Mouse (Mus musculus): ENCODE measurements at regions not wholly inside any gene's neighbourhood (a gene's known extent, or its start where the extent isn't known, plus 50 kb on each side); places are given as distances from the start of the nearest gene placed in this dataset.

DNA sequence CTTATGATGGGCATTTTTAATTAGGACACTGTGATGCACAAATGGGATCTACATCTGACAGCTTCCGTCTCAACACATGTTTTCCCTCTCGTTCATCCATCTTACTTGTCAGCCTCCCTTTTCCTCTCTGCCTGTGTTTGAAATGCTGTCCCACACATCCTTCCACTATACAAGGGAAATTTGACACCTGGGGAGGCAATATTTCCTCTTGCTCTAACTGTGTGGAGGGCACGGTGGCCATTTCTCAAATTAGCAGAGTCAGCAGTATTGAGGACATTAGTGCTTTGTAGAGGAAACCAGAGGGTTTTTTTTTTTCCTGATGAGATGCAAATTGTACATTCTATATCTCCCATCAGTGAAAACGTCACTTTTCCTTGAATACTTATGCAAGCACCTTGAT is 712.2 kb downstream of the Slc4a3 start:
- TF ChIP-seq EP300 (IDR thresholded peaks at IDR 0.05; ENCODE audit: low read depth): no peak
- no peak for TF ChIP-seq CTCF (IDR thresholded peaks at IDR 0.05; ENCODE audit: low read depth)

DNA sequence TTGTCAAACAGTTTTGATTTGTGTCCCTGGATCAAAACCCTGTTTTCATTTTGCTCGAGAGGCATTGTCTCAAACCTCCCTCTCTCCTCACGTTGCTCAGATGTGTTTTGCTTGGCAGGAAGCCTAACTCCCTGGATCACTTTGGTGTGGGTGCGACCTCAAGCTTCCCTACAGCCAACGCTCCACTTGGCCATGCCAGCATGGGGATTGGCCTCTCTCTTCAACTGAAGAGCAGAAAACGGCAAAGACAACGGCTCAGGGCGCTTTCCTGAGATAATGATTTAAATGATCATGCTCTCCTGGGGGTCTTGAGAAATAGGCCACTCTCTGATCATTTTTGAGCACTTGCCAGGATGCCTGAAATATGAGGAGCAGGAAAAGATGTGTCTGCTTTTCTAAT is 730.1 kb downstream of the Slc4a3 start:
- no peak for TF ChIP-seq EP300 (IDR thresholded peaks at IDR 0.05; ENCODE audit: low read depth)
- no peak for TF ChIP-seq CTCF (IDR thresholded peaks at IDR 0.05; ENCODE audit: low read depth)
- no peak for ATAC-seq (ENCODE audit: insufficient read depth, low read depth)
- no peaks in the 10 kb centered on the region for H3K9me3 ChIP-seq (replicated peaks; ENCODE audit: control insufficient read depth, low read length)
- peak overlapping the region; percentile 39; the same call in 1 of the 2 replicates for H3K4me2 ChIP-seq (ENCODE audit: low read depth, low read length)
- 10% methylated on average over 7 of the region's 7 CpGs for WGBS
- no peaks in the 10 kb centered on the region for H3K36me3 ChIP-seq (replicated peaks; ENCODE audit: control insufficient read depth, insufficient read depth, low read length)
- no peak overlapping the region for H3K9ac ChIP-seq (replicated peaks; ENCODE audit: low read depth, low read length)
- DNase-seq (ENCODE audit: low spot score): peak; percentile 27
- H3K4me3 ChIP-seq (ENCODE audit: low read depth, low read length): no peak overlapping the region
- no peak overlapping the region for H3K27ac ChIP-seq (ENCODE audit: low read depth)
- H3K27me3 ChIP-seq (ENCODE audit: control insufficient read depth, insufficient read depth, low read length): no peaks in the 10 kb centered on the region
- H3K4me1 ChIP-seq (ENCODE audit: control insufficient read depth, insufficient read depth): no peaks in the 10 kb centered on the region

More for the DNA sequence above, 712.2 kb downstream of the Slc4a3 start:
- Histone ChIP-seq H3K9me3 (replicated peaks; ENCODE audit: control insufficient read depth, low read length) (no peaks in the 10 kb centered on the region), H3K9ac (replicated peaks; ENCODE audit: low read depth, low read length) (no peak overlapping the region), H3K27me3 (ENCODE audit: control insufficient read depth, insufficient read depth, low read length) (no peaks in the 10 kb centered on the region), H3K4me1 (ENCODE audit: control insufficient read depth, insufficient read depth) (no peaks in the 10 kb centered on the region), H3K4me2 (ENCODE audit: low read depth, low read length) (no peak overlapping the region), H3K4me3 (ENCODE audit: low read depth, low read length) (no peak overlapping the region), H3K36me3 (replicated peaks; ENCODE audit: control insufficient read depth, insufficient read depth, low read length) (no peaks in the 10 kb centered on the region), H3K27ac (ENCODE audit: low read depth) (no peak overlapping the region)
- DNase-seq (ENCODE audit: low spot score) (no peak), ATAC-seq (ENCODE audit: insufficient read depth, low read depth) (no peak)
- 63% methylated on average over 4 of the region's 4 CpGs for WGBS

- Histone ChIP-seq H3K4me1 (ENCODE audit: control insufficient read depth, insufficient read depth) (no peaks in the 10 kb centered on the region), H3K27ac (ENCODE audit: low read depth) (no peak overlapping the region), H3K27me3 (ENCODE audit: control insufficient read depth, insufficient read depth, low read length) (no peaks in the 10 kb centered on the region), H3K4me3 (ENCODE audit: low read depth, low read length) (no peak overlapping the region), H3K9me3 (replicated peaks; ENCODE audit: control insufficient read depth, low read length) (no peaks in the 10 kb centered on the region), H3K4me2 (ENCODE audit: low read depth, low read length) (no peak overlapping the region), H3K9ac (replicated peaks; ENCODE audit: low read depth, low read length) (no peak overlapping the region), H3K36me3 (replicated peaks; ENCODE audit: control insufficient read depth, insufficient read depth, low read length) (no peaks in the 10 kb centered on the region)
- DNase-seq (ENCODE audit: low spot score) (no peak), ATAC-seq (ENCODE audit: insufficient read depth, low read depth) (no peak)
- TF ChIP-seq CTCF (IDR thresholded peaks at IDR 0.05; ENCODE audit: low read depth) (no peak), EP300 (IDR thresholded peaks at IDR 0.05; ENCODE audit: low read depth) (no peak)
- 34% methylated on average over 3 of the region's 3 CpGs for WGBS
These were observed 730.6 kb downstream of the Slc4a3 start for GRCm38 (mm10) chr1:76276624-76277023.

- Histone ChIP-seq H3K9me3 (replicated peaks; ENCODE audit: control insufficient read depth, low read length) (no peaks in the 10 kb centered on the region), H3K27ac (ENCODE audit: low read depth) (no peak overlapping the region), H3K4me2 (ENCODE audit: low read depth, low read length) (no peak overlapping the region), H3K4me3 (ENCODE audit: low read depth, low read length) (no peak overlapping the region), H3K9ac (replicated peaks; ENCODE audit: low read depth, low read length) (no peak overlapping the region), H3K27me3 (ENCODE audit: control insufficient read depth, insufficient read depth, low read length) (no peaks in the 10 kb centered on the region), H3K36me3 (replicated peaks; ENCODE audit: control insufficient read depth, insufficient read depth, low read length) (no peaks in the 10 kb centered on the region), H3K4me1 (ENCODE audit: control insufficient read depth, insufficient read depth) (0 out of 2 replicates have a peak, but pooled peaks cover 6% of the 10 kb centered on the region)
- 13% methylated on average over 3 of the region's 3 CpGs for WGBS
- no peak for ATAC-seq (ENCODE audit: insufficient read depth, low read depth)
- TF ChIP-seq EP300 (IDR thresholded peaks at IDR 0.05; ENCODE audit: low read depth): no peak
- TF ChIP-seq CTCF (IDR thresholded peaks at IDR 0.05; ENCODE audit: low read depth): no peak
- DNase-seq (ENCODE audit: low spot score): peak; percentile 33
These were observed 737.3 kb downstream of the Slc4a3 start for GRCm38 (mm10) chr1:76283322-76283721.

- Histone ChIP-seq H3K27me3 (ENCODE audit: control insufficient read depth, insufficient read depth, low read length) (no peaks in the 10 kb centered on the region), H3K36me3 (replicated peaks; ENCODE audit: control insufficient read depth, insufficient read depth, low read length) (no peaks in the 10 kb centered on the region), H3K9me3 (replicated peaks; ENCODE audit: control insufficient read depth, low read length) (no peaks in the 10 kb centered on the region), H3K9ac (replicated peaks; ENCODE audit: low read depth, low read length) (no peak overlapping the region), H3K4me1 (ENCODE audit: control insufficient read depth, insufficient read depth) (no peaks in the 10 kb centered on the region), H3K4me2 (ENCODE audit: low read depth, low read length) (no peak overlapping the region), H3K4me3 (ENCODE audit: low read depth, low read length) (no peak overlapping the region), H3K27ac (ENCODE audit: low read depth) (no peak overlapping the region)
- no peak for DNase-seq (ENCODE audit: low spot score)
- no peak for ATAC-seq (ENCODE audit: insufficient read depth, low read depth)
- WGBS: 66% methylated on average over 4 of the region's 4 CpGs
- TF ChIP-seq EP300 (IDR thresholded peaks at IDR 0.05; ENCODE audit: low read depth) (no peak), CTCF (IDR thresholded peaks at IDR 0.05; ENCODE audit: low read depth) (no peak)
These were observed 777.0 kb downstream of the Slc4a3 start for GRCm38 (mm10) chr1:76322943-76323559.

DNA sequence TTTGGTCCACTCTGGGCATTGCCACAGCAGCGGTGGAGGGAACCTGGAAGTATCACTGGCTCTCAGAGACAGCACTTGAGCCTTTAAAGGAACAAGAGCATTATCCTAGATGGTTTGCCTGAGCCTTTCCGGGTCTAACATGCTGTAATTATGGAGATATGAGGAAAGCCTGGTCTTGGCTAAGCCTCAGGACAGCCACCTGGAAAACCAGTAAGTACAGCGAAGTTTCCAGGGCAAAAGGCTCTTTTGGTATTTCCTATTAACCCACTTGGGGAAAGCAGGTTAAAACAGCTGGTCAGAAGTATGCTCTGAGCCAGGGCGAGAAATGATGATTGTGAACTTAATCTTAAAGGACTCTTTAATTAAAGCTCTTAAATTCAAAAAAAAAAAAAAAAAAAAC is 777.5 kb downstream of the Slc4a3 start:
- H3K9me3 ChIP-seq (replicated peaks; ENCODE audit: control insufficient read depth, low read length): no peaks in the 10 kb centered on the region
- no peaks in the 10 kb centered on the region for H3K36me3 ChIP-seq (replicated peaks; ENCODE audit: control insufficient read depth, insufficient read depth, low read length)
- no peak overlapping the region for H3K4me2 ChIP-seq (ENCODE audit: low read depth, low read length)
- no peak overlapping the region for H3K4me3 ChIP-seq (ENCODE audit: low read depth, low read length)
- DNase-seq (ENCODE audit: low spot score): no peak
- no peaks in the 10 kb centered on the region for H3K27me3 ChIP-seq (ENCODE audit: control insufficient read depth, insufficient read depth, low read length)
- no peaks in the 10 kb centered on the region for H3K4me1 ChIP-seq (ENCODE audit: control insufficient read depth, insufficient read depth)
- 61% methylated on average over 4 of the region's 4 CpGs for WGBS
- TF ChIP-seq EP300 (IDR thresholded peaks at IDR 0.05; ENCODE audit: low read depth) (no peak), CTCF (IDR thresholded peaks at IDR 0.05; ENCODE audit: low read depth) (no peak)
- no peak for ATAC-seq (ENCODE audit: insufficient read depth, low read depth)
- no peak overlapping the region for H3K27ac ChIP-seq (ENCODE audit: low read depth)
- H3K9ac ChIP-seq (replicated peaks; ENCODE audit: low read depth, low read length): no peak overlapping the region

Measured in heart, postnatal 0 days (tissue).